Mouse (Mus musculus): ENCODE data around the gene Rasgef1b.

Rasgef1b gene

GRCm38 (mm10) chr5:99707261-99707660 is 21.6 kb downstream of the Rasgef1b start:
- no peak for DNase-seq (ENCODE audit: low read depth)

- no peak for DNase-seq (ENCODE audit: low read depth)
Measured at GRCm38 (mm10) chr5:99701811-99702210, 27.1 kb downstream of the Rasgef1b start.

- DNase-seq (ENCODE audit: low read depth), result no peak
Measured at GRCm38 (mm10) chr5:99694712-99695360, 34.0 kb downstream of the Rasgef1b start.

GRCm38 (mm10) chr5:99689909-99690308 is 39.0 kb downstream of the Rasgef1b start:
- no peak for DNase-seq (ENCODE audit: low read depth)

GRCm38 (mm10) chr5:99687894-99688293 is 41.0 kb downstream of the Rasgef1b start:
- no peak for DNase-seq (ENCODE audit: low read depth)

- no peak for DNase-seq (ENCODE audit: low read depth)
Measured at GRCm38 (mm10) chr5:99684023-99684422, 44.8 kb downstream of the Rasgef1b start.

GRCm38 (mm10) chr5:99669971-99670571 is 58.8 kb downstream of the Rasgef1b start:
- DNase-seq (ENCODE audit: low read depth), result no peak

GRCm38 (mm10) chr5:99656024-99656423 is 72.8 kb downstream of the Rasgef1b start:
- DNase-seq (ENCODE audit: low read depth), result no peak

- DNase-seq (ENCODE audit: low read depth), result no peak
Measured at GRCm38 (mm10) chr5:99652931-99653330, 75.9 kb downstream of the Rasgef1b start.

- no peak for DNase-seq (ENCODE audit: low read depth)
Measured at GRCm38 (mm10) chr5:99641407-99641806, 87.5 kb downstream of the Rasgef1b start.

GRCm38 (mm10) chr5:99636575-99636974 is 92.3 kb downstream of the Rasgef1b start:
- DNase-seq (ENCODE audit: low read depth), result no peak

GRCm38 (mm10) chr5:99634010-99634541 is 94.8 kb downstream of the Rasgef1b start:
- no peak for DNase-seq (ENCODE audit: low read depth)

GRCm38 (mm10) chr5:99633548-99633947 is 95.3 kb downstream of the Rasgef1b start:
- no peak for DNase-seq (ENCODE audit: low read depth)

GRCm38 (mm10) chr5:99632649-99633310 is 96.1 kb downstream of the Rasgef1b start:
- no peak for DNase-seq (ENCODE audit: low read depth)

- DNase-seq (ENCODE audit: low read depth), result no peak
Measured at GRCm38 (mm10) chr5:99630087-99630486, 98.8 kb downstream of the Rasgef1b start.

GRCm38 (mm10) chr5:99625603-99626002 is 103.3 kb downstream of the Rasgef1b start:
- DNase-seq (ENCODE audit: low read depth), result no peak

GRCm38 (mm10) chr5:99620771-99621170 is 108.1 kb downstream of the Rasgef1b start:
- no peak for DNase-seq (ENCODE audit: low read depth)

- DNase-seq (ENCODE audit: low read depth), result no peak
Measured at GRCm38 (mm10) chr5:99617271-99617800, 111.5 kb downstream of the Rasgef1b start.

GRCm38 (mm10) chr5:99613321-99614118 is 115.3 kb downstream of the Rasgef1b start:
- no peak for DNase-seq (ENCODE audit: low read depth)

GRCm38 (mm10) chr5:99607602-99608001 is 121.3 kb downstream of the Rasgef1b start:
- DNase-seq (ENCODE audit: low read depth), result no peak

- no peak for DNase-seq (ENCODE audit: low read depth)
Measured at GRCm38 (mm10) chr5:99606164-99606858, 122.6 kb downstream of the Rasgef1b start.

Data from 416B (cell line).